Mouse (Mus musculus) retina, postnatal 1 day (tissue): ENCODE results near the gene Agr2.

Experiments
- DNase-seq: peaks from one replicate; pipeline ENCODE4 v3.0.0-alpha.2; 2012

Agr2 gene

DNA sequence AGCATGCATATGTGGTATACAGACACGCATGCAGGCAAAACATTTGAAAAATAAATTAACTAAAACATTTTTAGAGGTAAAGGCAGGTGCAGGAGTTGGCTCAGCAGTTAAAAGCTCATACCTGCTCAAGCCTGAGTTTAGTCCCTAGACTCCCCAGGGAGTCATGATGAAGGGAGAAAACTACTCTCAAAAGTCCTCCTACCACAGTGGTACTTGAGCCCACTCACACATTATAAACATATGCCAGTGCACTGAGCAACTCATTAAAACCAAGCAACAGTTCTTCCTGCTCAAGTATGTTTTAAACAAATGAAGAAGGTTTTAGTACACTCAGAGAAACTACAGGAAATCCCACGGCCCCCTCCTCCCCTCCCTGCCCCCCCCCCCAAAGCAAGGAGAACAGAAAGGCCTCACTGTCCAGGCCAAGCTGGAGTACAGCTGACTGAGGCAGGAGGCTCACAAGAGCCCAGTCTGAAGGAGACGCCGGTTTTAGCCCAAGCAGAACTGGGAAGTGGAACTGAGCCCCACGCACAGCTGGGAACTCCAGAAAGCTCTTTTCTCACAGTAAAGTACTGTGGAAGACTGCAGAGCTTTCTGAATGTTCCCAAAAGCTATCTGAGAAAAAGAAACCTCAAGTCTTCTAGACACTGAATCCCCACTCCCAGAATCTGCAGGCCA is 36.4 kb downstream of the Agr2 start:
- DNase-seq, result no peak

DNA sequence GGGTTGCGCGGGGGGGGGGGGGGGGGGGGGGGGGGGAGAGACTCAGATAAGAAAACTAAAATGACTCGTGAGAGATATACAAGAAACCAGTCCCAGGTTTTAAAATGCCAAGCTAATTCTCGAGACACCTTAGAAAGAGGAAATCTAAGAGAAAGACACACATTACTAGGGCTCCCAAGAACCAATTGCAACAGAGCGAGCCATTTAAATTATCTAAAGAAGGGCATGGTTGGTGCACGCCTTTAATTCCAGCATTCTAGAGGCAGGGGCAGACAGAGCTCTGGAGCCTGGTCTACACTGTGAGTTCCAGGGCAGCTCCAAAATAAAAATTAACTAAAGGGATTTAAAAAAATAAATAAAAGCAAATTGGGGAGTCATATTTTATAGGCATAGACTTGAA is 37.0 kb downstream of the Agr2 start:
- DNase-seq, result no peak

DNA sequence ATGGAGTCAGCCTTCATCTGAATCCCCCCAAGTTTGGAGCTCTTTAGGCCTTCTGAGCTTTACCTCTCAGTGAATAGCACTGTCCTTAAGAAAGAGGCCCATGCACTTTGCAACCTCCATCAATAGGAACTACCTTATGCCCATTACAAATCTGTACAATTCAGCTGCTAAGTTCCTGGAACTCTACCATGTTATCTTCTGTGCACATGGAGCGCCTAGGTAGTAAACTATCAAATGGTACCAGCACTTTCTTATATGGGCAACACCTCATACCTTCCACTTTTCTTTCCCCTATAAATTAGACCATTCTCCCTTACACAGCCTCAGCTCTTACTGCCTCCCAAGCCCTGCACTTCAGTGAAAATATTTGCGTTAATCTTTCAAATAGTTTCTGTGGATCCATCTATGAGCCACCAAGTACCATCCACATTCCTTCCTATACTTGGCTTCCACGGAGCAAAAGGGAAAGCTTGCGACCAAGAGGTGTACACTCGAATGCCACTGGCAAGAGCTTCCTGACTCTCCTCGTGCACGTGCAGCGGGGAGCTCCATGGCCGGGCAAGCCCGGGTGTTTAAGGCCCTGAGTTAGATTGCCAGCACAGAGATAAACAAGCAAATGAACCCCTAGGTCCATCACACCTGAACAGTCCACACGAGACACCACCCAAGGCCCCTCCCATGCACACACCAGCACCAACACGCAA is 38.1 kb downstream of the Agr2 start:
- no peak for DNase-seq

DNA sequence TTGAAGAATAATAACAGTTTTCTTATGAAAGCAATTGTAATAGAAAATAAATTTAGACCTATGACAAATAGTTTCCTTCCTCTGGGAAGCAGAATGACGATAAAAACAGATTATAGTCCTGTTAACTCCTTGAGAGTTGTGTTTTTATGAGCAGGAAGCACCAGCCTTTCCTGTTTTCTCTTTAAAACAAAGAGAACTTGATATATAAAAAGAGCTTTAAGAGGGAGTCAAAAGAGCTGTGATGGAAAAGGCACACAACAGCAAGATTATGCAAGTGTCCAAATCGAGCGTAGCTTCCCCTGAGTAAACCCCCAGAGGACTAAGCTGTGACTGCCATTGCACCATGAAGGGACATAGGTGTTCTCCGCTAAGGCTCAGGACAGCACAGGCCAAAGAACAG is 39.7 kb downstream of the Agr2 start:
- no peak for DNase-seq

DNA sequence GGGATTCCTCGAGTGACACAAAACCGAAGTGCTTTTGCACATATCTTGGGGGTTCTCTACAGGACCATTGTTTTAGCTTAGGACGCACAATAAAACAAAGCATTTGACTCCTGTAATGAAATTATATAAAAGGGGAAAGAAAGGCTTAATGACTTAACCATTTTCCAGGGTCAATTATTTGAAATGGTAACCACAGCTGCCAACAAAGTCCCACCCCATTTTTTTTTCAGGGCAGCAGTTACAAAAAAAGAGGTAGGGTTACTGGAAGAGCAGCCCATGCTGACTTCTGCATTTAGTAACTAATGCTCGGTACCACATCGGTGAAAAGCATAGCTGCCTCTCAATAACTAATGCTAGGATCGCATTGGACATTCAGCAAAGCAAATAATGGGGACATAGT is 42.8 kb downstream of the Agr2 start:
- DNase-seq, result no peak

DNA sequence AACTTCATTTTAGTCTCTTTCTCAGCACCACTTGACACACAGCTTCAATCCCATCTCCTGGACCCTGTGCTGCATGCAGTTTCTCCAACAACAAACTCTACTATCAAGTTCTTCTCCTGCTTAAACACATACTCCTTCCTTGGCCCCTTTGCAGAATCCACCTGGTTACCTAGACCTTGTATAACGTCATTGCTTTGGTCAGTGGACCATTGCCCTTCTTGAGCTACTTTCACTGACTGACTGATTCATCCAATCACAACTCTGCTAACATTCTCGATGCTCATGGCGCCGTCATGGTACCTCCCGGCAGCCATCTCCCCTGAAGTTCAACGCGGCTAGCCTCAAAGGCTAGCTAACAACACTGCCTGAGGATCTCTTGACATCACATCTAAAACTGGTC is 43.4 kb downstream of the Agr2 start:
- DNase-seq, result no peak

DNA sequence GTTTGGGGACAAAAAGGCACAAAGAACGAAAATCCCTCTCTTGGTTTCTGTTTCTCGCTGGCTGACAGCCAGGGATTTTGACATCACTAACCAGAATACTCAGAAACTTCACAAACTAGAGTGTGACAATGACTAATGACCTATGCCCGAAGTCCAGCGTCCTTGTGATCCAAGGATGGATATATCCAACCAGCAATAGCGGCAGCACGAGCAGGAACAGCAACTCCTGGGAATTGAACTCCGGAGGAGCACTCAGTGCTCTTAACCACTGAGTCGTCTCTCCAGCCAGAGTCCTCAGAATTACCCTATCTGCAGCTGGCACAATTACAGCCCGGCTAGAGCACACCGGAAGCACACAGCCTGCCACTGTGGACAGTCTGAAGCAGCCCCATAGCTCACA is 44.1 kb downstream of the Agr2 start:
- DNase-seq, result no peak

DNA sequence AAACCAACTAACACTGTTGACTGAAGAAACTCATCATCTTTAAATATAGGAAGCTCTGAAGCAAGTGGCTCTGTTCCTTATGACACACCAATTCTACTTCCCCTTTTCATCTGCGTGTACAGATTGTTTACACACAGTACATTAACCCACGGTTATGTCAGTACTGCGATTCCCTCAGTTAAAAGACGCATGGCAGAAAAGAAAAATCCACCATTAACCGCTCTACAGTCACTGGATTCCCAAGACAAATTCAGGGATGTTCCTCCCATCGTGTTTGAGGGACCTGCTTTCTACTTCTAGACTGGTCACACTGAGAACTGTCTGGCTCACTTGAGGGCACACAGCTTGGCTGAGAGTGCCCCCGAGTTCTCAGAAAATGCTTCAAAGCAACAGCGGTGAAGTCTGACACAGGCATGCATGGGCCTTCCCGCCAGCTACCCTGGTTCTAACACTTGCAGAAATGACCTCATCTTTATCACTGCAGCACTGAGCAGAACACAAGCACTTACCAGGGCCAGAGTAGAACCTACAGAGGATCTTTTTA is 46.9 kb downstream of the Agr2 start:
- DNase-seq, result peak; percentile 10

DNA sequence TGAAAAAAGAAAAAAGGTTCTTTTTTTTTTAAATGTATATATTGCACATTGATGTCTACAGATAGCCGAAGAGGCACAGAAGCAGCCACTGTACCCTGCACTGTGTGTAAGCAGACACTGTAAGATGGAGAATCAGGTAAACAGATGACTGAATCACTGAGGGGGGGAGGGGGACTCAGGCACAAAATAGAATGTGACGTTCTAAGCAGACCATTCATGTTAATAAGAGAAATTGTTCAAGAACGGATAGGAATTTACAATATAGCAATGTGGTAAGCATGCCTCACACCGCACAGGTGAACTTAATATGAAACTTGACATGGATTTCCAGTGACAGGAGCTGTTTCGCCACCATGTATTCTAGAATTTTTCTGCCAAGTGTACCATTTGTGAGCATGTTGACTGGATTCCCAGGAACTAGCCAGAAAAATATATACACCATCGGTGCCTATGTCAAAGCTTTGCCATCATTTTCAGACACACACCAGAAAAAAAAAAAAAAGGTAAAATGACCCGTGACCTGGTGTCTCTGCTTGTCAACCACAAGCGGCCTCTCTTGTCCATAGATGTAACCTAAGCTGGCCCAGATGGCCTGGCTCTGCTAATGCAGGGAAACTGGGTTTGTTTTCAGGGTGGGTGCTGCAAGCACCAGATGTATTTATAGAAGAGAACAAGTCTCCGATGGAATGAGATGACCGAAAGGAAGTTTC is 48.0 kb downstream of the Agr2 start:
- peak; percentile 29 for DNase-seq

DNA sequence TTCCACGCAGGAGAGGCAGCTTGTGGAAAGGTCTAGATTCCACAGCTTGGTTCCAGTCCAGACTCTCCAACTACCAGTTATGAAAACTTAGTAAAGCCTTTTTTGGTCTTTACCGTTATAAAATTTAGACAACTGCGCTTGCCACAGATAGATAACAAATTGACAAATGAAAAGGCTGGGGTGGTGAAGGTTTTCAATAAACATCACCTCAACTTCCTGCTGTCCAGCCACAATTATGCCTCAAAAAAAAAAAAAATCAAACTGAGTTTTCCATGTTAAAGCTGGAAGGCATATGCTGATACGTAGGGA is 48.5 kb downstream of the Agr2 start:
- no peak for DNase-seq

DNA sequence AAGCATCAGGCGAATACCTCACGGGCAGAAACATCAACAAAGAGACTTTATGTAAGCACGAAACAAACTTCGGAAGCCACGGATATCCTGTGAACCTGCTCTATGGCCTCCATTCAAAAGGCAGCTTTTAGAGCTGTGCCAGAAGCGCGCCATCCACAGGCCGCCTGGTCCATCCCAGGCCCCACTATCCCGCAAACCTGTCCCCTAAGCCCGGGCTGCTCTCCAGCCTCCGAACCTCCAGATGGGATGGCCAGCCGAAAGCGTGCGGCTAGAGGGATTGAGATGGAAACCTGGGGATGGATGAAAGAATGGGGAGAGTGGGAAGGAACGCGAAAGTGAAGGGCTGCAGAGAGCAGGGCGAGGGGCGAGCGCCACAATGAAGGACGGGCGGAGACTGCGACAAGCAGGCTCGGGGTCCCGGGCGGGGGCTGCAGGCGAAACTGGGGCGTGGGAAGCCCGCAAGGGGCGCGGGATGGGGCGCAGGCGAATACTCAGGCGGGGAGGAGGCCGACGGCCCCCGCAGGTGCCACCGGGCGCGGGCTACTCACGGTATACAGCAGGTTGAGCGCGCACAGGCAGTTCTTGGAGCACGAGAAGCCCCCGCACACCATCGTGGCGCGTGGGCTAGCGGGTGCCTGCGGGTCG is 49.1 kb downstream of the Agr2 start:
- DNase-seq, result peak; percentile 68

DNA sequence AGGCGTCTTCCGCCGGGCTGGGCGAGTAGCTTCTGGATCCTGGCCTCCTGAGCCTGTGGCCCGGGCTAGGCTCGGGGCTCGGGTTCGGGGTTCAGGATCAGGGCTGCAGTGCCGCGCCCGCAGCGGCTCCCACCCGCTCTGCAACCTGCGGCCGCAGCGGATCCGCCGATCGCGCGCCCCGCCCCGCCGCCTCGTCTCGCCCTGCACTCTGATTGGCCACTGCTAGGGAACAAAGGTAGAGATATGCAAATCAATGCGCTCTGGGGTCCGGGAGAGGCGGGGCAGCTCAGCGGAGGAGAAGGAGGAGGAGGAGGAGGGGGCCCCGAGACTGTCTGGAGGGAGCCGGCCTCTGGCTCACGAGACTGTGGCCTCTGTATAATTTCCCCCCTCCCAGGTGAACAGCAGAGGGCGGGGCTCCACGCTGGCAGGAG is 49.7 kb downstream of the Agr2 start, which contains the start of gene Tspan13:
Tspan13 (minus strand) TSS at position 153 of the 431 bp plus-strand sequence.
- peak; percentile 96 for DNase-seq

DNA sequence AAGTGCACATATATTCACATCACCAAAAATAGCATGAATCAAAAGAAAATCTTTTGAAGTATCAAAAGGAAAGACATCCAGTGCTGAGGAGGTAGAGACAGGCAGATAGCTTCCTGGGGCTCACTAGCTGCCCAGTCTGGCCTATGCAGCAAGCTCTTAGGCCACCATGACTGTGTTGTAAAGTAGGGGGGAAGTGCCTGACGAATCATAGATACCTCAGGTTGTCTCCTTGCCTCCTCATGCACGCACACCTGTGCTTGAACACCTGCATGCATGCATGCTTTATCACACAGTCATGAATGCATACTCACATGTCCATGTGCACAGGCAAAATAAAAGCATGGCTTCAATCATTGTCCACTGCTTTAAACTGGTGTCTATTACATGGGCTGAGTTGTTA is 52.0 kb downstream of the Agr2 start:
- DNase-seq, result no peak

DNA sequence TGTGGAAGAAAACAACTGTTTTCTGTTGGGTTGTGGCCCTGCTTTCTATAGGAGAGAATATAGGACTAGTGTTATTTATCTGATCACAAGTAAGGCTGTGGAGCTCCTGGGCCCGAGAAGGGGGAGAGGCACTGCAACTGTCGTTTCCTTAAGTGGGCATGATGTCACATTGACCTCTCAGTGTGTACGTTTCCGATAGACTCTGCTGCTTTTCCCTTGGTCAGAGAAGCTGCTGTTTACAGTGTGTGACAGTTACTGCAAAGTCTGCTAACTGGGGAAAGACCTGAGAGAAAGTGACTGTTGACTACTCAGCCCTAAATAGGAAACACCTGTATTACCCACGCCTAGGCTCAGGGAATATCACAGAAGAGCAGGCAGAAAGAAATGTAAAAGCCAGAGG is 53.5 kb downstream of the Agr2 start:
- DNase-seq, result no peak

DNA sequence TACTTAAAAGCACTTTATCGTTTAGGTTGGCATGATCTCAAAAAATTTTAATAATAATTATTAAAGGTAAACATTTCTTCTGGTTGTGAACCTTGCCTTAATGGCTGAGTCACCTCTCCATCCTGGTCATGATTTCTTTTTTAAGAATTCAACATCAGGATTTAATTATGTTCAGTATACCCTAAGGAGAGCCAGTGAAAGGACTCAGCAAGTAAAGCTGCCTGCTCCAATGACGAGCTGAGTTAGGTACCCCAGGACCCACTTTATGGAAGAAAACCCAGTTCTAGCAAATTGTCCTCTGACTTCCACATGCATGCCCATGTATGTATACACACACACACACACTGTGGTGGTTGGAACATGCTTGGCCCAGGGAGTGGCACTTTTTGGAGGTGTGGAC is 54.9 kb downstream of the Agr2 start:
- DNase-seq, result no peak

DNA sequence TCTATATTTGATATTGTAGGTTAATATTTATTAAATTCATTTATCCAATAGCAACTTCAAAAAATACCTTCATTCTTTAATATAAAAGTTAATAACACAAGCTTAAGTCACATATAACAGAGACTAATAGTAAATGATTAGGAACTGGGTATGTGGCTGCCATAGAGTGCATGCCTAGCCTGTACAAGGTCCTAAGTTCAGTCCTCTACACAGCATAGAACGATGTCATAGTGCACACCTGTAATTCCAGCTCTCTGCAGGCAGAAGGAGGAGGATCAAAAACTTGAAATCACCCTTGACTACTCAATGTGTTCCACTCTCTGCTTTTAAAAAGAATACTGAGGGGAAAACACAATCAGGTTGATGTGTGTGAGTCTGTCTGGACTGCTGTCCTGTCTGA is 57.6 kb downstream of the Agr2 start:
- no peak for DNase-seq
